Mouse (Mus musculus) gastrocnemius, postnatal 25 days (tissue): ENCODE measurements at regions not wholly inside any gene's neighbourhood (a gene's known extent, or its start where the extent isn't known, plus 50 kb on each side); places are given as distances from the start of the nearest gene placed in this dataset.

Source experiments
- DNase-seq: peaks from one replicate; pipeline ENCODE4 v3.0.0; 2022

DNA sequence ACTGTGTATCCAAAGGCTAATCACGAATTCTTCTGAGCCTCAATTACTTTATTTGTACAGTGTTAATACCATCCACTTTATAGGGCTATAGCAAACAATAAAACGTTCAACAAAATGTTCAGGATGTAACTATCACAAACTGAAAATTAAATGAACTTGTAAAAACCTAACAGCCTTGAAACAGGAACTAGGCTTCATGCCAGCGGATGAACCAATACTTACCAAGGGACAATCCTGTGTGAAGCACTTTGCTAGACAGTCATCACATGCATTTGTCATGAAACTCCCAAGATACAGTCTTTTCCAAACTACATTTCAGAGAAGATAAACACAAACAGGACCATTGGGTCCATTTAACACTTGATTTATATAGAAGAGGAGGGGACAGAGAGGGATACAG lies 228.9 kb upstream of the Gm12728 start:
- no peak for DNase-seq

DNA sequence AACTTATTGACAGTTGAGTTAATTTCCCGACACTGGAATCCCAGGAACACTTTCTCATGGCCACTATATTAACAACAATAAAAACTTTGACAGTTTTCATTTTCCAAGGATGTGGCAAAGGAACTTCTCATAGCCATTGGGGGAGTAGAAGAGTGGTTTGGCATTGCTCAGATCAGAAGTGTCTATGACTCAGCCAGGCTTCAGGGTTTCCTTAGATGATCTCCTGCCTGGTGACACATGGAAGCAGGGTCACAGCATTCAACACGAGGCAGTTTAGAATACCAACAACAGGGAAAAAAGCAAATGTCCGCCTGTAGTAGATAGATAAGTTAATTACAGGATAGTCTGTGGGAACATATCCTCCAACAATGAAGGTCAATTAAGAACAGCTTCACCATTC lies 228.1 kb upstream of the Gm12728 start:
- no peak for DNase-seq

DNA sequence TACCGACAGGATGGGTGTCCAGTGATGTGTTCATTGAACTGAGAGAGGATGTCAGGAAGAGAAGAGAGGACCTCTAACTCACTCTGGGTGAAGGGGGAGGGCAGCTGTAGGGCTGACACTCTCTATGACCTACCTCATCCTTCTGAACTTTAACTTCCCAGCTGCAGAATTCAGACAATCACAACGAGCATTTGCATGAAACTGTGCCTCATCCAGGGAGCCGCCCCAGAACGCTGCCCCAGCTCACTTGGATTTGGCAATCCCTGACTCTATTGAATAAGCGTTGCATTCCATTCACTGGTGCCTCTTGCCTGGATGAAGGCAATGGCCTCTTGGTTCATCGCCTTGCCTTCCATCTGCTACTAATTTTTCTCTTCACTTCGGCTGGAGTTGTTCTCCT lies 223.9 kb upstream of the Gm12728 start:
- DNase-seq, result no peak

DNA sequence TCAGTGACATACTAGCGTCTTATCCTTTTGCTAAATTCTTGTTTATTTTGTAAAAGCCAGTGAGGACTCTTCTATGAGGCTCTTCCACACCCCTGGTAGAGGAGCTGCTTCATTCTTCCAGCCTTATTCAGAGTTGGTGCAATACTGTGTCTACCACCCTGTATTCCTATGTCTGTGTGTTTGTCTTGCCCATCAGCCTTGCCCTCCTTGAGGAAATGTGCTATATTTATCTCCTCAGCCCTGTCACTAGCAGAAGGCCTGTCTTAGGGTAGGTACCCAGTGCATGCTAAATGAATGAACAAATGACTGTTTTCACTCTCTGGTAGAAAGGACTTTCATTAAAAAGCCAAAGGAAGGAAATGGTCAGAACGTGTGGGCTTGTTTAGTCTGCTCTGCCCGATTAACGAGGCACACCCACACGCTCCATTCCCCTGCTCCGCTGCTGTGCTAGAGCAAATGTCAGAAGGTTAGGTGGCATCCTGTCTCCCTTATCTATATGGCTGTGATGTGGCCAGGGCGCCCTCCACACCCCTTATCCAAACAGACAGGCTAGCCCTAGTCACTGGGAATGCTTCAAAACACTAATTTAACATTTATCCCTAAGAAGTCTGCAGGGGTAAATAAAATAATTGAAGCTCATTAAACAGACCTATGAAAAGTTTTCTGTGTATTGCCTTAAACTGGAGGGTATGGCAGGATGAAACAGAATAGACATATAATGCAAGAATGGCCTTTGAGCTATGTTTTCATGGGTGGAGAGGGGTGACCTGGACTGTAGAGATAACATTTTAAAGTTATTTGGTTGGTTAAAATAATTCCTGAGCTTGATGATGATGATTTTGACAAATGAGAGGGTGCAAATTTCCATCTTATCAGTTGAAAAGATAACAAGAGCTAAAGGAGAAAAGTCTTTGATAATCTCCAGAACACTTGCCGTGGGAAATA lies 222.9 kb upstream of the Gm12728 start:
- no peak for DNase-seq

DNA sequence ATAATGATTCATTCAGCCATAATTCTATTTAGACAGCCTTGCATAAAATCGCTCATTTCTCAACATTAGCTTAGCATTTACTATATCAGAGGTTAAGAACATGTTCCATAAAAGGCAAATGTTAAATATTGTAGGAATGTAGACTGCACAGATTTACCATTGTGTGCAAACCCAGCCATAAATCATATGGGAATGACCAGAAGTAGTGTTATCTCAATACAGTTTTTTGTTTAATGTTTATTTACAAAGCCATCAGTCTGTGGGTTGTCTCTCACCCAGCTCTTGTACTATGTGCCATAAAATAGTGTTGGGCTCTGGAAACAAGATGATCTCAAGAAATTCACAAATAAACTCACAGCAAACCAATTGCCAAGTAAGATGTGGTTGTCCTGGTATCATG lies 220.0 kb upstream of the Gm12728 start:
- no peak for DNase-seq

DNA sequence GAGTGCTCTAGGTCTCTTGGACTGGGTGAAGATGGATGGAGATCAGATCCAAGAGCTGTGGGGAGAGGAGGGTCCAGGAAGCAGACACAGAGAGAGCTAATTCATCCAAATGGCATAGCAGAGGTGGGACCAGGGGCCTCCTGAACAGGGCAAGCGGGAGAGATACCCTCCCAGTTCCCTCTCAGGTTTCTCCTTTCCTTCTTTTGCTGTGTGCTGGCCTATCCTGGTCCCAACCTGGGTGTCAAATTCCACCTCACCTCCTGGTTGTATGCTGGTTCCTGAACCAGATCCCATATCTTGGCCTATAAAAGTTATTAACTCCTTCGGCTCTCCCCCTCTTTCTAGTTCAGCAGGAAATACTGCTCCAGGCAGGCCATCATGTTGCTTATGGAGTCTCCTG lies 214.1 kb upstream of the Gm12728 start:
- DNase-seq, result no peak

DNA sequence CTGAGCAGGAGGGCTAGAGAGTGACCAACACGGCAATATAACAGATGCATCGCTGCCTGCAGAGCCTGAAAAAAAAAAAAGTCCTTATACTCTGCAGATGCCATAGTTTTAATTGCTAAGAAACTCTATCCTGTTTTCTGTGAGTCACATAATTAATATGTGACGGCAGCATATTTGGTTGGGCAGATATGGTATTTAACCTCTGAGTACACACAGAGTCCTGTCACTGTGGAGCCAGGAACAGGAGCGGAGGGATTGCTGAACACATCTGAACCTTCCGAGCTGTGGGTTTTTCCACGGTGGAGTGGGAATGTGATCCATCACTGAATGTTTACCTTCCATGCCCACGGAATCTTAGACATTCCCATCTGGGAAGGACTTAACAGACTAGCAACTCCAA lies 208.7 kb upstream of the Gm12728 start:
- DNase-seq, result no peak

DNA sequence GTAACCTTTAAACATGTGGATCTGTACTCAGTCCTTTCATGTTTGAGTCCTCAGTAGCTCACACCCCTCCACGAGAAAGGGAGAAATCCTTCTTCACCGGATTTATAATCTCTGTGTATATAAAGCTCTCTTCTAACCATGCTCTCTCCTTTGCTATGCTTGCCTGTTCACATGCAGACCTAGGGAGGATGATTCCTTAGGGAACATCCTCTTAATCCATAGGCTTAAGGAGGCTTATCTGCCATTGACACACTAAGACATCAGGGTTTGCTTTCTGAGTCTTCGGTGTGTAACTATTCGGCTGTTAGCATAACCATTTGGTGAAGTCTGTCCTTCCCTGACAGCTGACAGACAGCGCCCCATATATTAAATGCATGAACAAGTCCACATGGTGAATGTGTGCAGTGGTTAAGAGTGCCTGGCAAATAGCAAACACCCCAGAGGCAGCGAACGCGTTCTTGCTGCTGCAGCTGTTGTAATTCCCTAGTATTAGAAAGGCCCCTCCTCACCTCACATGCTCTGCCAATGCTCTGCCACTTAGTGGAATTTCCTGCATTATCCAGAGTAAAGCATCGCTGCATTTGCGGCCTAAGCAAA lies 205.2 kb upstream of the Gm12728 start:
- DNase-seq, result no peak

DNA sequence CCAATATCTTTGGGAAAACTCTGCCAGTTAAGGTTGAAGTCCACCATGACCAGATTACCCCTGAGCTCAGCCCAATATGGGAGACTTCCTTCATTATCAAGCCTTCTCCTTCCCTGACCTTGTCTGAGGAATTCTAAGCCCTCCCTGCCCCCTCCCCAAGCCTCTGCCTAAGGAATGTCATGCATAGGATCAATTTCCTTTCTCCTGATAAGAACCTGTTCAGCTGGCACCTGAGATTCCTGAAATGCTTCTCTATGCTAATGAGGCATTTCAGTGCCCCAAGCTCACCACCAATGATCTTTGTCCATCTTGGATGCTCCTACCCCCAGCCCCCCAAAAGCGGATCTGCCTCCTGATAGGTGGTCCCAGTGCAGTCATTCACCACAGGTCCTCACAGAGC lies 186.0 kb upstream of the Gm12728 start:
- DNase-seq, result no peak

DNA sequence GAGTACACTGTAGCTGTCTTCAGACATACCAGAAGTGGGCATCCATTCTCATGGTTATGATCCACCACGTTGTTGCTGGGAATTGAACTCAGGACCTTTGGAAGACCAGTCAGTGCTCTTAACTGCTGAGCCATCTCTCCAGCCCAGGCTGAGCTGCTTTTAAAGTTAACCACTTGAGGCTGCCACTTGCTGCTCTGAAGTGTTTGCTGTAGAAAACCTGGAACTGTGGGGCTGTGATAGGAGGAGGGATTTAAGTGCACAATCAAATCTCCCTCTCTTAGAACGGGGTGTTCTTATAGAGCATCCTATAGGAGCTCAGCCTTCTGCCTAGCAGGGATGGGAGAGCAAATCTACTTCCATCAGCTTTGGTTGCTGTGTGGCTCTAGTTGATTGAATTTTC lies 185.1 kb upstream of the Gm12728 start:
- no peak for DNase-seq

DNA sequence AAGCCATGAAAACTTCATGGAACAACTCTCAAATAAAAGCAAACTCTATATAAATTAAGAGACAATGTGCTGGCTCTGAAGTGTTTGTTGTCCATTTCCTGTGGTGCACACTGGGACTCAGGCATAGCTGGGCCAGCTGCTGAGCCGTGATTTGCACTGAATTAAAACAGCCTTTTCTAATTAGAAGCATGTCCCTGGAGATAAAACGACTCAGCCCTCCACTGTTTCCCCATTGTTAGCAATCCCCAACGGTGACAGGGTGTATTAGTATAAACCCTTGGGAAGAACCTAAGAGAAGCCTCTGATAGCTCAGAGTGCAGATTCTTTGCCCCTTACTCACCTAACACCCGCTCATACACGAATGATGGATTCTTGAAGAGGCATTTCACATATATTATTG lies 182.9 kb upstream of the Gm12728 start:
- DNase-seq, result no peak

DNA sequence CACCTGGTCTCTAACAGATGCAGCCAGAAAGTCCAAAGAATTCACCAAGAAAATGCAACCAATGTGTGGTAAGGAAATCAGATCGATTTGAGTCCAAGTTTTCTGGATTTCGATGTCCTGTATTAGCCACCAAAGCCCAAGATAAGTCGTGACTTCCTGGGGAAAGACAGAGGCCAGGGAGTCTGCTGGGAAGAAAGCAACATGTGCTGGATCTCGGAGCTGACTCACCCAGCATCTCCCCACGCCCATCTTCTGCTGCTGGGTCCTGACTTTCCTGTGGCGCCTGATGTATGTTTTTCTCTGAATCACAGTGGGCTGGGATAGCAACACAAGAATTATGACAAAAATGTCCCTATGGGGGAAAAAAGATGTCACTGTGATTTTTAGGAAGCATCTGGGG lies 178.8 kb upstream of the Gm12728 start:
- no peak for DNase-seq

DNA sequence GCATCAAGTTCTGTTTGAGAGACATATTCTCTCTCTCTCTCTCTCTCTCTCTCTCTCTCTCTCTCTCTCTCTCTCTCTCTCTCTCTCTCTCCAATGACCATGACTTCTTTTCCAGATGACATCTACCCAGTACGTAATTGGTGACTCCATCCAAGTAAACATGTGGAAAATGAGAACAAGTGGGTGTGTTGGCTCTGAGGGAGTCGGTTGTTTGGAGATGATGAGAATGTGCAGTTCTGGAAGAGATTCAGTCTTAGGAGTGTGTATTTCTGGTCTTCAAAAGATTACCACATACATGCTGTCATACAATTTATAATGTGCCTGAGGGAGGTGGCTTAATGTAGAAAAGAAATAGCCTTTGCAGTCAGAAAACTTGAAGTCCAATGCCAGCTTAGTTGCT lies 175.3 kb upstream of the Gm12728 start:
- DNase-seq, result no peak

DNA sequence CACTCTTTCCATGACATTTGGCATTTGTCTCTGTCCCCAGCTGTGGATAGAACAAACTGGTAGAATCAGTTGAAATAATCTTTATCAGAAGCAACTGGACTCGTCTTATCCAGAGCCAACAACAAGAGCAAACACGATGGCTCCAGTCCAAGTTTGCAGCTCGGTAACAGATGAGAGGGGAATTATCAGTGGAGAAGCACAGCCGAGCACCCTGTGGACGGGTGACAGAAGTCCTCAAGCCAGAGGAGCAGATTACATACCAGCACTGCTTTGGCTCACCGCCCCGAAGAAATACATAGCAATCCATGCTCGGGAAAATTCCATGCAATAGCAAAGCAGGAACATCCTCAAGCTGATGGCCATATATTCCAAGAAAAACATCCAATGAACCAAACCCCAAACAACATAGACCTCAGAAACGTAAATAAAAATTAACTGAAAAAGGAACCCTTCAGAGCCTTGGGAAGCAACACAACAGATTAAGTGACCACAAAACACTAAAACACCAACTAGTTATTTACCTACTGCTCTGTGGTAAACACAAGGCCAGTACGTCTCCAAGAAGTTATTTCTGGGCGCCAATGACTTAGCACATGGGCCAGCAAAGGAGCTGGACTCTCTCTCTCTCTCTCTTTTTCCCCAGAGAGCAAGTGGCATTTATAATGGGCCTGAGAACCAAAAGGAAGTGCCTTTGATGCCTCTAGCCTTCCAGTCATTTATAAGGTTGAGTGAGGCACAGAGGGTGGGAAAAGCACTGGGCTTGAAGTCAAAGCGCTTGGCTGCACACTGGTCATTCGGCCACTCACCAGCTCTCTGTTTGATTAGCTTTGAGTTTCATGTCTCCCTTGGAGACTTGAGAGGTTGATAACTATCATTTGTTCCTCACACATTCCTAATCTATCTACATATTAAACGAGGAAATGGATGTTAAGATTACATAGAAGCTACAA lies 163.0 kb upstream of the Gm12728 start:
- no peak for DNase-seq

DNA sequence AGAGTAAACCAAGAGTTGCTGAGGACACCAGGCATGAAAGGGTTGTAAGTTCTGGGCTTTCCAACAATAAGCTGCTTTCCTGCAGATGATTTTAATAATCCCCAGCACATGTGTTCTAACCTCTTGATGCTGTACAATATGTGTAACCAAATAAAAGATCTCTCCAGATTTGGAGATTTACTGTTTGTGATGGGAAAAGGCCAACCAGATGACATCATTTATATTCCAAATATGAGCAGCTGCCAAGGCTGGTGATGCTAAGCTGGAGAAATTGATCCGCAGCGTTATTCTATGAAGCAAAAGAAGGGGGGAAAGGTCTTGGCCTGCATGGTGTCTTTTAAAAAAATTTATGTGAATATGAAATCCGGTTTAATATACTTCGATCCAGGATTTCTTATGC lies 160.1 kb upstream of the Gm12728 start:
- no peak for DNase-seq

DNA sequence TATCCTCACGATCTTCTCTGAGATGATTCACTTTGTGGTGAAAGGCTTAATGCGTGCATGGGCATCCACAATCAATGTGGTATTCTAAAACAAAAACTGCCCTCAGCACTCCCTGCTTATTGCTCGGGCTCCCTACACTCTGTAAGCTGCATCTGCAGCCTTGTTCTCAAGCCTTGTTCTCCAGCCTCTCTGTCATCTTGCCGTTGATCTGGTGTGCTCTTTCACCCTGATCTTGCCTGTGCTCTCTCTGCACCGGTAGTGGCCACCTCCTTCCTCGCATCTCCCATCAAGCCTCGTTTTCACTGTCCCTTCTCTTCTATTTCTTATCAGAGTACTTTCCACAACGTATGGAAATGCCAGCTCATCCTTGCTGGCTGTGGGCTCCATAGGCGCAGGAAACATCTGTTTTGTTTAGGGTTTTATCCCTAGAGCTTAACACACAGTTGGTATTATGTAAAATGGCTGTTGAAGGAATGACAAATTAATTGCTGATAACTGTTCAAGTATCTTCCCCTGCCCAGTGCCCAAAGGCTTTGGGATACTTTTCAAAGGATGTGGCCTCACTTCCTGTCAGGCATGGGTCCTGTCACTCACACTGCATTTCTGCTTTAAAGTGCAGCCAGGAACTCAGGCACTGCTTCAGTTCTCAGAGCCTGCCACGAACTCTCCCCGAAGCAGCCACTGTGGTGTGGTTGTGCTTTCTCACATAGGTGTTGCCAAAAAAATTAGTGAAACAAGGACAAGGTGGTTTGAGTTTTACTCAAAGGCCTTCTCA lies 158.9 kb upstream of the Gm12728 start:
- DNase-seq, result no peak

DNA sequence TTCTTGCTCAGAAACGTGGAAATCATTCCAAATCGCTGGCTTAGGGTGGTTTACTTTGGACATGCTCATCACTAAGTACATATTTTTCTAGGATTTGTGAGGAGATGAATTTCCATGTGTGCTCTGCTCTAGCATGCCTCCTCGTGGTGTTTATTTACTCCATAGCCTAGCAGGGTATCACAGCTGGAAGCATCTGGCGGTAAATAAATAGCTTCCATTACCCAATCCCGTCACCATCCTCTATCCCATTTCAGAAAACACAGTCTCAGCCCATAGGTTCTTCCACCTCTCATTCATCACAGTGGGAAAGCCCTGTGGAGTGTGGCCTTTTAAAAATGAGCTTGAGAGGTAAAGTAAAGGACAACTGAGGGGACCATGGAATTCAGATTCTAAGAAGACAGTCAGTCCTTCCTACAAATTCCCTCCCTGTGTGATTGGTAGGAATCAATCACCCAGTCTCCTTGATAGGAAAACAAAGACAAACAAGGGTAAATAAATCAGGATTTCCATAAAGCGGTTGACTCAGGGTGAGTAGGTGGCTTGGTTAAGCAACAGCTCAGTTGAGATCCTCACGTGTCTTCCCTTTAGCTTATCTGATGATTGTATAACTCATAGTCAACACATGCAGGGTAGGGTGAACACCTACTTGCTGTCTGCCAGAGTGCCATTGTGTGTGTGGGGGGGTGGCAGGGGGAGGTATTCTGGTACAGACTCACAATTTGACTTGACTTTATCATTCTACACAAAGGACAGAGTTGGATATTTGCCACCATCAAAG lies 156.9 kb upstream of the Gm12728 start:
- DNase-seq, result no peak

DNA sequence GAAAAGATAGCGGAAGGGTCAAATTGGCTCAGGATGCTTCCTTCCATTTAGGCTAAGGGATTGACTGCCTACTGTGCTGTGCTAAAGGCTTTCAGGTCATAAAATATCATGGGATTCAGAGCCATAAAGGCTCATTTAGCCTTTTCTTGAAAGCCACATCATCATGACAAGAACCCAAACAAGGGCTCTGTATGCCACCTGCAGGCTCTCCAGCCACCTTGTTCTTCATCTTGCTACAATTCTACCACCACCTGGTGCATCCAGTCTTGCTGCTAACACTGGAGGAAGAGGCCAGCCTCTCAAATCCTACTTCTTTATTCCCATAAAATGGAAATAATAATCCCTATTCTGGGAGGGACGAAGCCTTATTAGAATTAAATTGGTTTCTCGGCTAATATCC lies 155.9 kb upstream of the Gm12728 start:
- no peak for DNase-seq

DNA sequence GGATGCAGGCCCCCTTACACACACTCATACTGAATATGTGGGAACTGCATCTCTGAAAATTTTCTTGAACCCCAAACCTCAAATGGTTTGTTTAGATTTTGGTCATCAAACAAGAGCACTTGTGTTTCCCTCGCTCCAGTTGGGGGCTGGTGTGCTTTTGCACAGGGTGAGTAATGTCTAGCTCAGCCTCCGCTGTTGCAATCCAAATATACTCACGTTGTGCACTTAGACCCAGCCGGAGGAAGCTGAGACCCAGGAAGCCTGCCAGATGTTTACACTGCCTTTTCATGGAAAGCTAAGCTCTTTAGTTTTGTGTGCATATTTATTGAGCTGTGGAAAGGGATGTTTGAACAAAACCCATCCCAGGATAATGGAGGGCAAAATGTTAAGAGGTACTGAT lies 148.9 kb upstream of the Gm12728 start:
- peak; percentile 15 for DNase-seq

DNA sequence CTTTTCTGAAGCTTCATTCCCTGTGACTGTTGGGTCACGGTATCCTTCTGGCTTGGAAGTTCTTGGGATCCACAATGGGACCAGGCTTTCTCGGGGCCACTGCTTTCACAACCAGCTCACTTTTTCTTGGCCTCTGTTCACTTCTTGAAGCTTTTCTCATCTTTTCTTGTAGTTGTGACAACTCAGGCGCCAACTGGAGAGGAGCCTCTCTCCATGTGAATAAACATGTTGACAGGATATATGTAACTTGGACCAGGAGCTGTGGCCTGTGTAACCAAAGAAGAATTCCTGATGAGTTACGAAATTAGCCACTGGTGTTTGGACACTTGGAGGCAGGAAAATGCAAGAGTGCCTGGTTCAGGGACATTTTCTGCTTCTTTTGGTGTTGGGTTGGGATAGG lies 148.1 kb upstream of the Gm12728 start:
- DNase-seq, result peak; percentile 58

DNA sequence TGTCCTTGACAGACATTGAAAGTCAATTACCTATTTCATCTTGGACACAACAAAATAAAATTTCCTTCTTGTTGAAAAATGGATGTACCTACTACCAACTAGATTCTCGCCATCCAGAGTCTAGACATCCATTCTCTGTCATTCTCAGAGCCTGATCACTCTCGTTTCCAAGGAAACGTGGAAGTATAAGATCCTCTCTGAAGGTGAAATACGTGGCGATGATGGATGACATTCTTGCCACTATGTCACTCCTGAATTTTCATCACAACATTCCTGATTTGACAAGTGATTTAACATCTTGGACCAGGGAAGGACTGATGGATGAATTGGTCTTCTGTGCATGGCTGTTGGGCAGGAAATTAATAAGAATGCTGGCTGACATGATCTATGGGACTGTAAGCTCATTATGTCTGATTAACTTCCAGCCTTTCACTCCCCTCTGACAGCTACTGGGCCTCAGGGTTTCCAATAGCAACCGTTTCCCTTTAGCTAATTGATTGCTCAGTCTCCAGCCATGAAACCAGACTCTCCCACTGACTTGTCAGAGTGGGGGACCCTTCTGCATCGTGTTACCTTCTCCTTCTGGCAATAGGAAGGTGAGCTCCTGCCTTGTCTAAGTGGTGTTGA lies 140.7 kb upstream of the Gm12728 start:
- DNase-seq, result no peak
